In the genomic region with DNA sequence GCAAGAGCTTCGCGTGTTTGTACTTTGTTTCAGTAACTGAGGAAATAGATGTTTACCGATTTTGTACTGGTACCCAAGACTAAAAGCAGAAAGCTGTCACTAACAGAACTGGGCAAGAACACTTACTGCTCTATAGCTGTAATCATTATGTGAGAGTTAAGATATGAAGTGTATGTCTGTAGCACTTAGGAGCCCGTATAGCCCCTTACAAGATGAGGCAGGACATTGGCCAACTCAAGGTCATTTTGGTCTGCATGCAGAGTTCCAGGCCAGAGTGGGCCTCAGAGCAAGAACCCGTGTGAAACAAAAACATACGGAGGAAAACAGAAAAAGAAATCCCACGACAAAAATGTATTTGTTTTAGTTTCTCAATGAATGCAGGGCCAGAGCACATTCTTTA, we compare ENCODE assay signal across 8 mouse cellular contexts. TPM values are rescaled to one million over a fixed set of nuclear protein-coding genes. Genes with fewer than 3 reads are reported as not detected.
DNase-seq lines count a peak whose midpoint lies in the region; ATAC-seq lines count a peak whose summit lies in the region.

No protein-coding gene starts in this region.

- peak overlapping the region; percentile 53; the same call in 1 of the 2 replicates for H3K27ac ChIP-seq in lung, embryonic 16.5 days (ENCODE audit: low read length)
- peak overlapping the region; percentile 89 for H3K27ac ChIP-seq in limb, embryonic 12.5 days
- H3K27ac ChIP-seq in stomach, embryonic 15.5 days: peak overlapping the region; percentile 77; the same call in 1 of the 2 replicates

- peaks cover 20% of the 10 kb centered on the region for H3K4me1 ChIP-seq in lung, embryonic 16.5 days (replicated peaks; ENCODE audit: control insufficient read depth, insufficient read depth, low read length)
- peaks cover 24% of the 10 kb centered on the region for H3K4me1 ChIP-seq in limb, embryonic 12.5 days (replicated peaks)
- H3K4me1 ChIP-seq in stomach, embryonic 15.5 days: peaks cover 12% of the 10 kb centered on the region; the same call in 1 of the 2 replicates

- peak overlapping the region; percentile 87; the same call in 1 of the 2 replicates for H3K9ac ChIP-seq in lung, embryonic 16.5 days (ENCODE audit: low read length)
- 0 out of 2 replicates have a peak overlapping the region, but pooled peaks have one; percentile 89 for H3K9ac ChIP-seq in limb, embryonic 12.5 days (replicated peaks)
- no peak overlapping the region for H3K9ac ChIP-seq in stomach, embryonic 15.5 days

- ATAC-seq in CD4-positive, CD25-positive, alpha-beta regulatory T cell, adult 4 months: no peak
- no peak for ATAC-seq in lung, embryonic 16.5 days (ENCODE audit: low read depth)
- ATAC-seq in limb, embryonic 12.5 days (ENCODE audit: insufficient number of reproducible peaks, insufficient read depth, low FRiP score, low TSS enrichment, low read depth): no peak
- ATAC-seq in stomach, embryonic 15.5 days (ENCODE audit: insufficient read depth, low FRiP score, low read depth): no peak

- WGBS in lung, embryonic 16.5 days: 27% methylated on average over 7 of the region's 7 CpGs
- 41% methylated on average over 7 of the region's 7 CpGs for WGBS in limb, embryonic 12.5 days
- 34% methylated on average over 7 of the region's 7 CpGs for WGBS in stomach, embryonic 15.5 days

- H3K4me2 ChIP-seq in lung, embryonic 16.5 days (ENCODE audit: low read depth, low read length): peak overlapping the region; percentile 95
- H3K4me2 ChIP-seq in limb, embryonic 12.5 days: peak overlapping the region; percentile 69
- H3K4me2 ChIP-seq in stomach, embryonic 15.5 days: peak overlapping the region; percentile 76

- peak overlapping the region; percentile 73 for H3K4me3 ChIP-seq in lung, embryonic 16.5 days (ENCODE audit: low read length)
- H3K4me3 ChIP-seq in limb, embryonic 12.5 days (replicated peaks): peak overlapping the region; percentile 89
- H3K4me3 ChIP-seq in stomach, embryonic 15.5 days (replicated peaks): peak overlapping the region; percentile 88

- no peaks in the 10 kb centered on the region for H3K9me3 ChIP-seq in lung, embryonic 16.5 days (ENCODE audit: control insufficient read depth, low read length)
- H3K9me3 ChIP-seq in limb, embryonic 12.5 days: no peaks in the 10 kb centered on the region
- H3K9me3 ChIP-seq in stomach, embryonic 15.5 days: no peaks in the 10 kb centered on the region

- DNase-seq in CD4-positive, CD25-positive, alpha-beta regulatory T cell, adult 2 months (ENCODE audit: low read depth, low spot score): peak; percentile 13
- DNase-seq in lung, postnatal 36 days: no peak
- DNase-seq in adrenal gland, postnatal 36 days: no peak
- no peak for DNase-seq in right cerebral cortex, postnatal 4 days

- H3K36me3 ChIP-seq in lung, embryonic 16.5 days (ENCODE audit: control insufficient read depth, insufficient read depth, low read length): no peaks in the 10 kb centered on the region
- peaks cover 7% of the 10 kb centered on the region; the same call in 1 of the 2 replicates for H3K36me3 ChIP-seq in limb, embryonic 12.5 days
- H3K36me3 ChIP-seq in stomach, embryonic 15.5 days: no peaks in the 10 kb centered on the region

- no peaks in the 10 kb centered on the region for H3K27me3 ChIP-seq in lung, embryonic 16.5 days (ENCODE audit: control insufficient read depth, insufficient read depth, low read depth, low read length)
- H3K27me3 ChIP-seq in limb, embryonic 12.5 days: no peaks in the 10 kb centered on the region
- H3K27me3 ChIP-seq in stomach, embryonic 15.5 days (replicated peaks): no peaks in the 10 kb centered on the region

RNA-seq across cellular contexts. Expression of a gene that starts 0.8 kb away (rescaled TPM):
- 1 to 10 TPM; 3.6 to 6.6 TPM for polyA plus RNA-seq in CD4-positive, CD25-positive, alpha-beta regulatory T cell, adult 4 months (2017; shearing (Covaris generic))
- polyA plus RNA-seq in lung, embryonic 16.5 days (2015; fragmentation: Nextera tagmentation; extraction: Ambion mirVana): 6.3 and 7.9 TPM in 2 replicates
- 22.7 and 25.4 TPM in 2 replicates for polyA plus RNA-seq in limb, embryonic 12.5 days (2016; fragmentation: Nextera tagmentation; extraction: Ambion mirVana)
- polyA plus RNA-seq in stomach, embryonic 15.5 days (2015; fragmentation: Nextera tagmentation; extraction: Ambion mirVana): 8.0 TPM in 2 replicates
- 10 to 100 TPM in 1 of 2 experiments, 1 to 10 TPM in 1; 9.1 to 11.2 TPM for total RNA-seq in adrenal gland, postnatal 36 days (2021)

RNA-seq across cellular contexts. Expression of a gene that starts 0.8 kb away (rescaled TPM):
- 100 to 1,000 TPM; 267 to 332 TPM for polyA plus RNA-seq in CD4-positive, CD25-positive, alpha-beta regulatory T cell, adult 4 months (2017; shearing (Covaris generic))
- 320 and 349 TPM in 2 replicates for polyA plus RNA-seq in lung, embryonic 16.5 days (2015; fragmentation: Nextera tagmentation; extraction: Ambion mirVana)
- polyA plus RNA-seq in limb, embryonic 12.5 days (2016; fragmentation: Nextera tagmentation; extraction: Ambion mirVana): 568 and 612 TPM in 2 replicates
- polyA plus RNA-seq in stomach, embryonic 15.5 days (2015; fragmentation: Nextera tagmentation; extraction: Ambion mirVana): 343 and 346 TPM in 2 replicates
- total RNA-seq in adrenal gland, postnatal 36 days (2021): 100 to 1,000 TPM; 107 to 113 TPM

RNA-seq across cellular contexts. Expression of a gene that starts 38.5 kb away (rescaled TPM):
- 100 to 1,000 TPM in 1 of 2 experiments, 10 to 100 TPM in 1; 99.3 to 103 TPM for polyA plus RNA-seq in CD4-positive, CD25-positive, alpha-beta regulatory T cell, adult 4 months (2017; shearing (Covaris generic))
- polyA plus RNA-seq in lung, embryonic 16.5 days (2015; fragmentation: Nextera tagmentation; extraction: Ambion mirVana): 50.2 and 51.0 TPM in 2 replicates
- 81.1 and 81.9 TPM in 2 replicates for polyA plus RNA-seq in limb, embryonic 12.5 days (2016; fragmentation: Nextera tagmentation; extraction: Ambion mirVana)
- polyA plus RNA-seq in stomach, embryonic 15.5 days (2015; fragmentation: Nextera tagmentation; extraction: Ambion mirVana): 48.1 and 51.3 TPM in 2 replicates
- 10 to 100 TPM; 28.5 to 34.3 TPM for total RNA-seq in adrenal gland, postnatal 36 days (2021)
